14 mouse cellular contexts compared by ENCODE assay signal in genomic region chr6:10744056-10744455, GRCm38 (mm10).
"Had no signal": no experiment of that assay in that cellular context is flagged by ENCODE, and none has a peak within 500 bp of the region (broad histone marks: within the 10 kb centered on the region; RNA-seq: fewer than 3 reads in every experiment).

No protein-coding gene starts in this region.

- ATAC-seq: hindbrain, postnatal 0 days; intestine, embryonic 16.5 days had no signal

- DNase-seq: gastrocnemius, adult 2 months; gastrocnemius, postnatal 10 days; gastrocnemius, postnatal 25 days; heart, adult 18-20 months; heart, postnatal 14 days; heart, postnatal 36 days; kidney, adult 11 months; kidney, adult 2 months; kidney, adult 9 months; kidney, postnatal 14 days; kidney, postnatal 4 days; liver had no signal
